Mouse (Mus musculus) thymus, postnatal 0 days (tissue): ENCODE data around the gene Asb13. TPM values are rescaled to one million over a fixed set of nuclear protein-coding genes. Genes with fewer than 3 reads are reported as not detected.

Experiments used
- DNase-seq: peaks from one replicate; pipeline ENCODE4 v3.0.0-alpha.2; 2015; ENCODE audit warnings: low spot score
- polyA plus RNA-seq: library from polyadenylated mRNA; unstranded; fragments of >200 nt; fragmentation: Nextera tagmentation; extraction: Ambion mirVana; gene quantifications from 2 replicates; pipeline ENCODE4 v1.2.1, GENCODE M21; 2015

Asb13 gene
- polyA plus RNA-seq, 1 experiment from 2014 or later, result 7.5 TPM

- no peak for DNase-seq
These were observed 30.4 kb downstream of the Asb13 start for GRCm38 (mm10) chr13:3664241-3664640.

DNA sequence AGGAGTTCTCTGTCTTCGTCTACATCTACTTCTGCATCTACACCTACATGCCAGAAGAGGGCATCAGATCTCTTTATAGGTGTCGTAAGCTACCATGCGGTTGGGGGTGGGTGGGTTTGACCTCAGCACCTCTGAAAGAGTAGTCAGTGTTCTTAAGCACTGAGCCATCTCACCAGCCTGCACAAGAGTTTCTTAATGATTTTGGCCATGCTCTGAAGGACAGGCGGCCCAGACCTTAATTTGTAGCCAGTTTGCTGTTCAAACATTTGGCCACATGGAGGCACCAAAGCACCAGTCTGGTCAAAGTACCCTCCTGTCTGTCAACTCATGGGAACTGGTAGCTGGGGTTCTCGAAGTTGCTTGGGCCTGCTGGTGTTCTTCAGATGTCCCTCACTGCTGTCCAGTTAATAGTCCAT, 31.5 kb downstream of the Asb13 start:
- peak; percentile 65 for DNase-seq

GRCm38 (mm10) chr13:3667288-3667873, 33.5 kb downstream of the Asb13 start:
- no peak for DNase-seq

DNA sequence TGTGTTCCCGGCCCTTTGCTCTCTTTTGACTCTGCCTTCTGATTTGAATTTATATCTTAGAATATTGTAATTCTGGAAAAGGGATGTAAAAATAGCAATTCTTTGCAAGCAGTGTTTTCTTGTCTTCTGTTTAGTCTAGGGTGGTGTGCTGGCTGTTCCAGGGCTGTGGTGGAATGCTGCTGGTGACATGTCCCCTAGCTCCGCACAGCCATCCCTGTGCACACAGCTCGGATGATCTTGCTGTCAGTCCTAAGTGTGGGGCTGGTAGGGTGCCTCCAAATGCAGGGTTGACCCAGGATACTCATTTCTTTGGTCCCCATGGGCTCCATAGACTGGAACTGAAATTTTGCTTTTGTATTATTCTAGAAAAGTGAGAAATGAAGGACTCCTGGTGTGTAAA, 34.2 kb downstream of the Asb13 start:
- DNase-seq, result no peak

DNA sequence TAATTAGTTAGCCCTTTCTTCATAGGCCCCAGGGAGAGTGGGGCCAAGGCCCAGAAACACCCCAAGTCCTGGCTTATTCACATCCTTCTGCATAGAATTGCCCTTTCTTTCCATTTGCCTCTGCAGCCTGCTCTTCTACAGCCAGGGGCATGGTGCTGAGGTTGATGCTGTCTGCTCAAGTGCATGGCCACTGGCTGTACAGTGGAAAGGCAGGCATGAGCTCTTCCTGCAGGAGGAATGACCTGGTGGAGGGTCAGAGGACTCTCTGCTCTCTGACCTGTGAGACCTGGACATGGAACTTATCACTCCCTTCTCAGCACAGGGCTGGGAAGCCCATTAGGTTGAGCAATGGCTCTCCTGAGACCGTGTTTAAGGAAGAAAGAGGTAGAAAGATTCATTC, 35.8 kb downstream of the Asb13 start:
- DNase-seq, result no peak

- no peak for DNase-seq
These were observed 36.2 kb downstream of the Asb13 start for GRCm38 (mm10) chr13:3670039-3670438.

GRCm38 (mm10) chr13:3673151-3673550, 39.3 kb downstream of the Asb13 start:
- no peak for DNase-seq

GRCm38 (mm10) chr13:3673622-3674021, 39.8 kb downstream of the Asb13 start:
- no peak for DNase-seq

DNA sequence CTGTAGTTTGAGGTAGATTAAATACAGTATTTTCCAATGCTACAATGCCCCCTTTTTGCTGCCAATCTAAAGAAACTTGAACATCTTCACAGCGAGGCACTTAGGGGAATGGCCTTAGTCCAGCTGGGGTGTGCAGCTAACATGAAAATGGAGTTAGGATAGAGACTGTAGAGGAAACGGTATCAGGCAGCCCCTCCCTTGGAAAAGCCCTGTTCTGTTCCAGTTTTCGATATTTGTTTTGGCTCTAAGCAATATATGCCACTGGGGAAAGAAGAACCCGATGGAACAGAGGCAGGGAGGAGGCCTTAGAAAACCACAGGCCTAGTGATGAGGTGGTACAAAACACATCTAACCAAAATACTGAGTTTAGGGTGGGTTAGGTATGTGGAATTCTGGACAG, 42.0 kb downstream of the Asb13 start:
- DNase-seq, result no peak

- no peak for DNase-seq
These were observed 45.3 kb downstream of the Asb13 start for GRCm38 (mm10) chr13:3679098-3679497.

DNA sequence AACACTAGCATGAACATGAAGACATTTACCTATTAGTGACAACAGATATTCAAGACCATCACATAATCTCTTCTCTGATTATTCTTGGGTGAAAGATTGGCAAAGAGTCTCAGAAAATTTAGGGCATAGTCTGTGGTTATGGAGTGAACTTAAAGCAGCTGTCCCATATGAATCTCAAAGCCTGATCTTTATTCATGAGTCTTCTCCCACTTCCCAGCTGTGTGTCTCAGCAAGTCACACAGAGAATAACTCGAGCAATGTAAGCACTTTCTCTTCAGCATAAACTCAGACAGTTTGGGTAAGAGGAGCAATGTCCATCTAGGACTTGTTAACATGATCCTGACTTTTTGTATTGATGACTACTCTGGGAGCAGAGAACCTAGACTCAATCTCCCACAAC, 52.5 kb downstream of the Asb13 start:
- no peak for DNase-seq

DNA sequence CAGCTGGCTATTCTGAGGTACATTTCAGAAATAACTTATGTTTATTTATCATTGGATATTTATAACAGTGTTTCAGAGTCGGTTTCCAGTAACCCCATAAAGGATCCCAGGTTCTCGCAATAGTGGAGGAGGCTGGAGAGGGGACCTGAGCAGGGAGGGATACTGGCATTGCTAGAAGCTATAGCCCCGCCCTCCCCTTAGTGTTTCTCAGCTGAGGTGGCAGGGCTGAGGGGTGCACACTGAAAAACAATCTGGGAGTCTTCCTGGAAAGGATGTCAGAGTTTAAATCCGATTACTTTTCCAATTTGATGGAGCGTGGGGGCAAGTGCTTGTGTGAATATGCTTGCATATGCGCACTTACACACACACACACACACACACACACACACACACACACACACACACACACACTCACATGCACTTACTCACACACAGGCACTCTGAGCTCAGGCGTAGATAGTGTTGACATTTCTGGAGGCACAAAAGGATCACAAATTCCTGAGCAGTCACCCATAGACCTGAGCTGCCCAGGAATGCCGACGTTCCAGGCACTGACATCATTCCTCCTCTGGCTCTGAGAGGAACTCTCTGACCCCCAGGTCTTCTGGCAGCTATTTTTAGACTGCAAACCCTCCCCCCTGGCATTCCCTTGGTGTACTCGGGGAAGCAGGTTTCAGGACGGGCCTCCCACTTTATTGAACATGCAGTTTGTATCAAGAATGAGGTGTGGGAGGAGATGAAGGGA, 60.9 kb downstream of the Asb13 start:
- no peak for DNase-seq

DNA sequence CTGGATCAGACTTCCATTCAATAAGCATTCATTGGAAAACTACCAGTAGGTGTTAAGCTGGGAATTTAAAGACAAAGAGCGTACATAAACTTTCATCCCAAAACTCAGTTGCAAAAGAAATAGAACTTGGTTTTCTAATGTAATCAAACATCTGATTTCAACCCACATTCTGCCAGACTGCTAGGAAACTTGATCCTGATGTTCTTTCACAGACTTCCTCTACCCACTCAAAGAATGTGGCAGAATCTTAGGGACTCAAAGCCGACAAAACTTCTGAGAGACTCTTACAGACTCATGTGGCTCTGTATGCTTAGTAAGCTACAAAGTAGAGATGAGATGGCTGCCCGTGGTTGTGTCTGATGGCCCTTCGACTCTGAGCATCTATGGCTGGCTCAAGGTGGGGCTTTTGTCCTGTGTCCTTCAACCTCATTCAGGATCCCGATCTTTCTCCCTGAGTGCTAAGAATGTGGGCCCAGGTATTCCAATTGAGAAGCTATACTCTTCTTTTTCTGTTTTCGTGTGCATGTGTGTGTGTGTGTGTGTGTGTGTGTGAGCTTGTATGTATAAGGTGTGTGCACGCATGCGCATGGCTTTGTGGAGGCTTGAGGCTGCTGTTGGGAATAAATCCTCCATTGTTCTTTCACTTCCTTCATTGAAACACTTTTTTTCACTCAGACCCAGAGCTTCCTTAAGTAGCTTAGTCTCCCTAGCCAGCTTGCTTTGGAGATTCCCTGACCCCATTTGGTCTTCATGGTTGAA, 63.3 kb downstream of the Asb13 start:
- DNase-seq, result no peak

GRCm38 (mm10) chr13:3700752-3701151, 66.9 kb downstream of the Asb13 start:
- no peak for DNase-seq

Other genes with a start within 250 kb of the Asb13 start
- 449 and 459 TPM in 2 replicates for gene Gdi2, start 96.0 kb upstream of the Asb13 start, polyA plus RNA-seq
- 10.7 and 12.5 TPM in 2 replicates for gene Fam208b, start 22.9 kb upstream of the Asb13 start, polyA plus RNA-seq
- 0.35 and 1.2 TPM in 2 replicates for gene Calml3, start 170.3 kb downstream of the Asb13 start, polyA plus RNA-seq
- gene Calm4, start 203.7 kb downstream of the Asb13 start, polyA plus RNA-seq, result 1.4 and 1.9 TPM in 2 replicates
- gene Calm5, start 220.1 kb downstream of the Asb13 start, polyA plus RNA-seq, result 0.39 TPM in 1 of 2 replicates, not detected in the other